Mouse (Mus musculus): Measurements from ENCODE around the gene Prcd.

DNA sequence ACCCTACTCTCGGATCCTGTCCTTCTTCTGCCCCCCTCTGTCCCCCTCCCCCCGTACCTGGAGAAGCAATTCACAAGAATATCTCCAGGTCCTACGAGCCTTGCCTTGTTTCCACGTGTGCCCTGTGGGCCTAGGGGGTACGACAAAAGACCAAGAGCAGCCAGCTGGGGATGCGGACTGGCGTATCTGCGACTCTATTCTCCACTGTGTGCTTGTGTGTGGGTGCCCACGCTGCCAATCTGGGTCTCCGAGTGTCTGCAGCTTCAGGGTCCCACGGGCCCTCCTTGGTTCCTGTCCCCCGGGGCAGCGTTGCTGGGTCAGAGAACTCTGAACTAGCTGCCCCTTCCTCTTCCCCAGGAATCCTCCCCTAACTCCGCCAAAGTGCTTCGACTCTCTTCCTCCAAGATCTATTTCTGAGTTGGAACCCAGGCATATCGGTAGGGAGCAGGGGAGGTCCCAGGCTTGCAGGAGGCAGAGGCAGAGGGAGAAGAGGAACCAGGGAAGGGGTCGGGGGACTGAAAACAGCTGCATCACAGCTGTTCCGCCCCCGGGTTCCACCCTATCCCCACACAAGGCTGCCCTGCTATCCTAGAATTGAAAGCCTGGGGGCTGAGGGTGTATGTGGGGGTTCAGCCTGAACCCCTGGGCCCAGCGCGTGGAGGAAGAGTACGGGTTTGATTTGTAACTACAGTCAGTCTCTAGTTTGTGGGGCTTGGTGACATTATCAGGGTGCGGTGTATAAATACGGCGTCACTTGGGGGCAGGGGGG is 820 bp upstream of the Prcd start:
- TF ChIP-seq CTCF (IDR thresholded peaks at IDR 0.05; ENCODE audit: low read depth) (no peak), EP300 (IDR thresholded peaks at IDR 0.05; ENCODE audit: low read depth) (no peak)
